Mouse (Mus musculus) stomach, embryonic 14.5 days (tissue): ENCODE results near the gene Prdx6. TPM values are rescaled to one million over a fixed set of nuclear protein-coding genes. Genes with fewer than 3 reads are reported as not detected.

Source experiments
- ATAC-seq: fragments of 200-750 bp; cut with Nextera tagmentation; 2 replicates; pipeline ENCODE4 v1.8.0; 2017; ENCODE audit warnings: low read depth, moderate TSS enrichment; ENCODE audit not compliant: insufficient number of reproducible peaks, insufficient read depth, low FRiP score
- H3K27ac ChIP-seq: fragments of 300-500 bp; sonication (generic); 2 replicates; pipeline ENCODE4 v1.5.1; 2014; ENCODE audit warnings: mild to moderate bottlenecking, low read length, moderate library complexity, mixed read lengths
- H3K27me3 ChIP-seq: fragments of 300-500 bp; sonication (generic); 2 replicates; pipeline ENCODE4 v1.6.1; 2014; ENCODE audit warnings: low read length, control low read depth, mixed read lengths; ENCODE audit not compliant: control insufficient read depth, insufficient read depth
- H3K36me3 ChIP-seq: fragments of 300-500 bp; sonication (generic); 2 replicates; pipeline ENCODE4 v1.6.1; 2014; ENCODE audit warnings: mild to moderate bottlenecking, control low read depth, low read length, moderate library complexity, mixed read lengths; ENCODE audit not compliant: control insufficient read depth, insufficient read depth
- H3K4me1 ChIP-seq: fragments of 300-500 bp; sonication (generic); 2 replicates; pipeline ENCODE4 v1.6.1; 2014; ENCODE audit warnings: low read length, control low read depth, mixed read lengths; ENCODE audit not compliant: control insufficient read depth, insufficient read depth
- H3K4me2 ChIP-seq: fragments of 300-500 bp; sonication (generic); replicated peaks from 2 replicates; pipeline ENCODE4 v1.6.1; 2014; ENCODE audit warnings: low read depth, low read length, control low read depth
- H3K4me3 ChIP-seq: fragments of 300-500 bp; sonication (generic); 2 replicates; pipeline ENCODE4 v1.5.1; 2014; ENCODE audit warnings: low read depth, low read length, control low read depth
- H3K9ac ChIP-seq: fragments of 300-500 bp; sonication (generic); replicated peaks from 2 replicates; pipeline ENCODE4 v1.6.1; 2014; ENCODE audit warnings: low read depth, mild to moderate bottlenecking, control low read depth, low read length, moderate library complexity, mixed read lengths
- H3K9me3 ChIP-seq: fragments of 300-500 bp; sonication (generic); 2 replicates; pipeline ENCODE4 v1.6.1; 2016; ENCODE audit warnings: low read depth, low read length, control low read depth; ENCODE audit not compliant: control insufficient read depth
- WGBS: fragments of 180-500 bp; shearing (Covaris S2); extraction: QIAGEN DNeasy Blood & Tissue Kit; methylation state at CpG from one replicate; pipeline ENCODE4 v1.1.7; 2014; 5-methylcytosine and 5-hydroxymethylcytosine counted together
- polyA plus RNA-seq: library from polyadenylated mRNA; unstranded; fragments of >200 nt; fragmentation: Nextera tagmentation; extraction: Ambion mirVana; gene quantifications from 2 replicates; pipeline ENCODE4 v1.2.1, GENCODE M21; 2014

The Prdx6 gene
- polyA plus RNA-seq, 1 experiment from 2014 or later = 396 TPM

DNA sequence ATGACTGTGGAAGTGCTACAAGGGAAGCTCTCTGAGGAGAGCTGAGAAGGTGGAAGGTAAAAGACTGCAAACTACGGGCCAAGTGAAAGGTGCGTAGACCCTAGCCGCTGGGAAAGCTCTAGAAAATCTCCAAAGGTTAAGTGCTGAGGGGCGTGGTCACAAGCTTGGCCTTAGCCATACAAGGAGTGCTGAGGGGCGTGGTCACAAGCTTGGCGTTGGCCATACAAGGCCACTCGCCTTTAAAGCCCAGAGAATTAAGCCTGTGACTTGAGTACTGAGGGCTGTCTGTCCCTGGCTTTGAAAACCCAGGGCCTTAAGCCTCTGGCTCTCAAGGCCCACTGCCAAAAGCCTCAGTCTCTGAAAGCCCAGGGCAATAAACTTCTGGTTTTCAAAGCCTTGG is 5.9 kb upstream of the Prdx6 start:
- H3K4me2 ChIP-seq = no peak overlapping the region
- H3K4me1 ChIP-seq = no peaks in the 10 kb centered on the region
- no peaks in the 10 kb centered on the region for H3K36me3 ChIP-seq
- H3K27ac ChIP-seq = no peak overlapping the region
- H3K9ac ChIP-seq = no peak overlapping the region
- WGBS = 73% methylated on average over 7 of the region's 7 CpGs
- H3K4me3 ChIP-seq = no peak overlapping the region
- H3K27me3 ChIP-seq = no peaks in the 10 kb centered on the region
- no peaks in the 10 kb centered on the region for H3K9me3 ChIP-seq
- ATAC-seq = no peak

DNA sequence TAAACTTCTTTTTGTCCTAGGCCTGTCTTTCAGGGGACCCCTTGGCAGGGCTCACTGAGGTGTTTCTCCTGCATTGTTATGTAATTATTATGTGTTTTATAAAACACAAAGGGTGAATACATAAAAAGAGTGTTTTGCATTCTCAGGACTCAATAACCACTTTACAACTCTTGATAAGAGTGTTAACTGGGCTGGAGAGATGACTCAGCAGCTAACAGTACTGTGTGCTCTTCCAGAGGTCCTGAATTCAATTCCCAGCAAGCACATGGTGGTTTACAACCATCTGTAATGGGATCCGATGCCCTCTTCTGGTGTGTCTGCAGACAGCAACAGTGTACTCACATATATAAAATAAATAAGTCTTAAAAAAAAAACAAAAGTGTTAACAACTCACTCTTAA is 3.3 kb upstream of the Prdx6 start:
- 92% methylated on average over 1 of the region's 1 CpGs for WGBS
- Histone ChIP-seq H3K4me2 (no peak overlapping the region), H3K27ac (no peak overlapping the region), H3K36me3 (no peaks in the 10 kb centered on the region), H3K9ac (no peak overlapping the region), H3K27me3 (no peaks in the 10 kb centered on the region), H3K4me1 (peaks cover 3% of the 10 kb centered on the region), H3K9me3 (no peaks in the 10 kb centered on the region), H3K4me3 (no peak overlapping the region)
- no peak for ATAC-seq

GRCm38 (mm10) chr1:161252901-161253300 is 1.9 kb upstream of the Prdx6 start:
- peaks cover 17% of the 10 kb centered on the region for H3K4me1 ChIP-seq
- H3K27ac ChIP-seq = no peak overlapping the region
- no peak overlapping the region for H3K4me3 ChIP-seq
- no peak overlapping the region for H3K9ac ChIP-seq
- WGBS = 70% methylated on average over 3 of the region's 3 CpGs
- no peak overlapping the region for H3K4me2 ChIP-seq
- H3K36me3 ChIP-seq = no peaks in the 10 kb centered on the region
- no peak for ATAC-seq
- no peaks in the 10 kb centered on the region for H3K27me3 ChIP-seq
- H3K9me3 ChIP-seq = no peaks in the 10 kb centered on the region

DNA sequence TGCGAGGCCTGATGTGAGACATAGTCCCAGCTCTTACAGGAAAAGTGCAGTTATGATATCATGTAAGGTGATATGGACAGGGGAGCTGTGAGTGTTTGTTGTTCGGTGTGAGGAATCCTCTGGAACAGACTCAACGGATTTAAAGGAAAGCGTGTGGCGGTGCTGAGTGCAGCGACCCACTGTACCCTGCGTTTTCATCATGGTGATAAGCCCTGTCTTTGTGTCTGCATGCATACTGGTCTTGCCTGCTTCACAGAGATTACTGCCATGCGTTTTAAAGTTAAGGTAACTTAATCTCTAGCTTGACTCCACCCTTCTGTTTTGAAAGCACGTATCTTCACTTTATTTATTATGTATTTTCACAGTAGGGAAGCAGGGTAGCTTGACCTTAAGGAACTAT is 1.3 kb upstream of the Prdx6 start:
- H3K4me1 ChIP-seq = peaks cover 18% of the 10 kb centered on the region
- H3K4me2 ChIP-seq = no peak overlapping the region
- H3K9me3 ChIP-seq = no peaks in the 10 kb centered on the region
- 72% methylated on average over 9 of the region's 9 CpGs for WGBS
- H3K27me3 ChIP-seq = no peaks in the 10 kb centered on the region
- no peak overlapping the region for H3K27ac ChIP-seq
- H3K36me3 ChIP-seq = no peaks in the 10 kb centered on the region
- H3K4me3 ChIP-seq = no peak overlapping the region
- ATAC-seq = no peak
- no peak overlapping the region for H3K9ac ChIP-seq

- Histone ChIP-seq H3K9me3 (no peaks in the 10 kb centered on the region), H3K4me1 (peaks cover 18% of the 10 kb centered on the region), H3K4me2 (peak overlapping the region; percentile 82), H3K4me3 (peak overlapping the region; percentile 91), H3K27me3 (no peaks in the 10 kb centered on the region), H3K36me3 (peaks cover 1% of the 10 kb centered on the region; the same call in 1 of the 2 replicates), H3K27ac (no peak overlapping the region), H3K9ac (no peak overlapping the region)
- 0 out of 2 replicates have a peak, but pooled peaks have one; percentile 11 for ATAC-seq
- 64% methylated on average over 9 of the region's 9 CpGs for WGBS
Observed at GRCm38 (mm10) chr1:161251417-161252265, 622 bp upstream of the Prdx6 start.

- Histone ChIP-seq H3K4me2 (peak overlapping the region; percentile 82), H3K27ac (peak overlapping the region; percentile 45; the same call in 1 of the 2 replicates), H3K36me3 (peaks cover 5% of the 10 kb centered on the region), H3K9ac (peak overlapping the region; percentile 83), H3K9me3 (no peaks in the 10 kb centered on the region), H3K27me3 (no peaks in the 10 kb centered on the region), H3K4me3 (peak overlapping the region; percentile 91), H3K4me1 (peaks cover 18% of the 10 kb centered on the region)
- WGBS = 1% methylated on average over 15 of the region's 15 CpGs
- peak; percentile 50; the same call in 1 of the 2 replicates for ATAC-seq
Observed at GRCm38 (mm10) chr1:161250031-161250603, 902 bp downstream of the Prdx6 start.

GRCm38 (mm10) chr1:161249442-161249841 is 1.6 kb downstream of the Prdx6 start:
- Histone ChIP-seq H3K4me3 (peak overlapping the region; percentile 91), H3K4me1 (peaks cover 18% of the 10 kb centered on the region), H3K4me2 (peak overlapping the region; percentile 82), H3K27me3 (no peaks in the 10 kb centered on the region), H3K27ac (no peak overlapping the region; the same call in 1 of the 2 replicates), H3K9ac (peak overlapping the region; percentile 31; the same call in 1 of the 2 replicates), H3K36me3 (peaks cover 7% of the 10 kb centered on the region), H3K9me3 (no peaks in the 10 kb centered on the region)
- WGBS = 4% methylated on average over 6 of the region's 6 CpGs
- no peak for ATAC-seq

DNA sequence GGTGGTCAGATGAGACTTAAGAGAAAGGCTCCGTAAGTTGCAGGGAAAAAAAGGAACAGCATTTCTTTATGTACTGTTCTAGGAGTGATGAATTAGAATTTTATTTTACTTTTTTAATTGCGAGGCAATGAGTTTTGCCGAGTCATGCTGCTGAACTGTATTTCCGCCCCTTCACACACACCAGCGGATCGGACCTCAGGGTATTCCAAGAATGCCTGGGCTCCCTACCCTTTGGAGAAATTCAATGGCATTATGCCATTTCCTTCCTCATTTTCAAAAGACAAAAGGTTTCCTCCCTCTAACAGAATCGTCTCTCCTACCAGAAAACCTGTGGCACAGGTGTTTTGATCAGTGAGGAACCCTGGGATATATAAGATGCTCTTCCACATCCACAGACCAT is 2.3 kb downstream of the Prdx6 start:
- 53% methylated on average over 7 of the region's 7 CpGs for WGBS
- no peak overlapping the region for H3K9ac ChIP-seq
- peaks cover 18% of the 10 kb centered on the region for H3K4me1 ChIP-seq
- ATAC-seq = no peak
- no peaks in the 10 kb centered on the region for H3K27me3 ChIP-seq
- peak overlapping the region; percentile 82 for H3K4me2 ChIP-seq
- no peaks in the 10 kb centered on the region for H3K9me3 ChIP-seq
- H3K27ac ChIP-seq = no peak overlapping the region
- H3K4me3 ChIP-seq = no peak overlapping the region; the same call in 1 of the 2 replicates
- H3K36me3 ChIP-seq = peaks cover 13% of the 10 kb centered on the region
